Mouse (Mus musculus) yolk sac, embryonic 10.5 days (tissue): ENCODE results near the gene Ccnl1.
A peak's percentile ranks its signal among the peaks of the same experiment; 100 is the strongest.

Experiments used
- DNase-seq: peaks from one replicate; pipeline ENCODE4 v3.0.0-alpha.2; 2017; ENCODE audit warnings: low spot score

The Ccnl1 gene

DNA sequence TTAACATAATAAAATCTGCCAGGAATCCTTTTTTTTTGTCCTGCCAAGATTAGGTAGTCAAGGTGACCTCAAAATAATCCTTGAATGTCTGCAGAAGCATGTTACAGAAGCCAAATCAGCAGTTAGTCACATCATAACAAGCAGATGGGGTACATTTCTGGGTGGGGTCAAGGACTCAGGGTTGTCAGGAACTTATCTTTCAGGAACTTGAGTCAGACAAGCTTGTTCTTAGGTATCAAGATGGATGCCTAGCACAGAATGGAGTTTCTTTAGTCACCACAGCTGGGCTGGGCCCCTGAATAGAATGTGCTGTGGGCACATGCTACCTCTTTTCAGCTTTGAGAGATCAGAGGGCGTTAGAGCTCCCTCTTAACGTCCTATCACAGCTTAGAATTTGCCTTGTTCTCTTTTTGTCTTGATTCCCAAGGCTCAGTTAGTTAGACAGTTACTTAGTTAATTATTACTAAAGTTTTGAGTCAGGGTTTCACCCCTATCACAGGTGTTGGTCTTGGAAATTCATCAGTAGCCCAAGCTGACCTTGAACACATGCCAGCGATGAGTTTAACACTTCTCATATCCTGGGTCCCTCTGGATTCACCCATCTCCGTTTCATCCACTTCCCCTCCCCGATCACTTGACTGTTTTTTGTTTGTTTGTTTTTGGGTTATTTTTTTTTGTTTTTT, 32.9 kb downstream of the Ccnl1 start:
- DNase-seq = no peak

DNA sequence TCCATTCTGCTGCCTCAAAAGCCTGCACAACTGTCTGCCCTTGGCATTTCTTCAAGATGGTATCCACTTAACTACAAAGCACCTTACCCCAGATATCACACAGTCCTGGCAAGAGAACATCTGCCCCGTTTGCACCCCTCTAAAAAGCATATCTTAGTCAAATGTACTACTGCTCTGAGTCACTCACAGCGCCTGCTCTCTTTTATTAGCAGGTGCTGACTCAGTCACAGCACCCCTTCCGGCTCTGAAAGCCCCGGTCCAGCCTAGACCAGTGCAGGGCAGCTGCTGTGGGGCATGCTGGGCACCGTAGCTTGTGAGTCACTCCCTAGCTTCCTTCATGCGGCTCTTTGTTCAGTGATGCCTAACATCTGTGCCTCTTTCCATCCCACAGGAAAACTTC, 35.6 kb downstream of the Ccnl1 start:
- DNase-seq = no peak

DNA sequence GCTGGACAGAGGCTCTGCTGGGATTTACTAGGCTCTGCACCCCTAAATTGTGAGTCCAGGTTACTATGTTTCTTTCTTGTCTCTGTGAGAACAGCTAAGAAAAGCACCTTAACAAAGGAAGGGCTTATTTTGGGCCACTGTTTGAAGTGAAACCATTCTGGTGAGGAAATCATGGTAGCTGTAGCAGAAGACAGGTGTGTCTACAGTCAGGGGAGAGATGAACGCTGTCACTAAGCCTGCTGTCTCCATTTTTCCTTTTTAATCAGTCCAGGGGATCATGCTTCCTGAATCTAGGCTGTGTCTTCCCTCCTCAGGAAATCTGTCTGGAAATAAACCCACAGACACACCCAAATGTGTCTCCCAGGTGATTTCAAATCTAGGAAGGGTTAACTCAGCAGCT, 36.4 kb downstream of the Ccnl1 start:
- DNase-seq = no peak

DNA sequence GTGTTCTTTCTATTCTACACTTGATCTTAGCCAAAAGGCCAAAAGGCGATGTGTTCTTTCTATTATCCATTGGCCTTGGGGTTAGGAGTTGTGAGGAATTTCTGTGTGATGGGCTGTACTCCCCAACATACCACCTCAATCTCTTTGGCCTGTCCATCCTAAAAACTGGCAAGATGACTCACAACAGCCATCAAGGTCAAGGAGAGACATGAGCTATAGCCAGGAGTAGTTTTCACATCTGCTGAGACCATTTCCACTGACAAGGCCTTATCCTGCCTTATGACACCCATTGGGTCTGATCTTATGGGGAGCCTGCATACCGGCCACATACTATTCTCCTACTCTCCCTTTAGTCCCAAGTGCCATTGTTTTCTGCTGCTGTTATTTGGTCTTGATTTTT, 39.0 kb downstream of the Ccnl1 start:
- DNase-seq = no peak

DNA sequence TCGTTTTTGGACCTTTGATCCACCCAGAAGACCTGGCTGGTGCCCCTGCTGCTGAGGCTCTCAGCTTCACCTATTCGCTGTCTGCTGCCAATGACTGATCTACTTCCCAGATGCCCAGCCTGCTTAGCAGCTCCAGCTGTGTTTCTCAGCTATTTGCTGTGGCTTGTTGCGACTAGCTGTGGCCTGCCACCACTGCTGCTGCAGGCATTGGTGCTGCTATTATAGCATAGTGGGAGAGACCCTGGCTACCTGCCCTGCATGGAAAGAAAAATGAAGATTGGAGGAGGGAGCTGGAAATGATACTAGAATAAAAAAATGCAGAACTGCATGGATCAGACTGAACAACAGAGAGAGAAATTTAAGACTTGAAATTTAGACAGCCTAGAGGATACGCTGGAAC, 45.1 kb downstream of the Ccnl1 start:
- no peak for DNase-seq

DNA sequence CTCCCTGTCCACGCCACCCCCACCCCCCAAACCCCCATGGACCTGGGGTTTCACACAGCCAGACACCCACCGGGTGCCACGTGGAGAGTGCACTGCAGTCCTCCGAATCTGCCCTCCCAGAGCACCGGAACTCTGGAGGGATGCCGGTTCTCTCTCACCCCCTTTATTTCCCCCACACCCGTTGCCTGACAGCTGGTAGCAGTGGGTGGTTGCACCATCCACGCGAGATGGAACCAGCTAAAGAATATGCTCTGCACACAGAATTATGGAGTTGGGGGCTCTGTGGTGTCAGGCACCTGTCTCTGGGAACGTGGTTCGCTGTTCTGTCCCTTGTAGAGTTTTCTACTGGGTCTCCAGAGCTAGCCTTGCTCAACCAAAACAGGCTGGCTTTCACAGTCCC, 45.8 kb downstream of the Ccnl1 start:
- DNase-seq = no peak

DNA sequence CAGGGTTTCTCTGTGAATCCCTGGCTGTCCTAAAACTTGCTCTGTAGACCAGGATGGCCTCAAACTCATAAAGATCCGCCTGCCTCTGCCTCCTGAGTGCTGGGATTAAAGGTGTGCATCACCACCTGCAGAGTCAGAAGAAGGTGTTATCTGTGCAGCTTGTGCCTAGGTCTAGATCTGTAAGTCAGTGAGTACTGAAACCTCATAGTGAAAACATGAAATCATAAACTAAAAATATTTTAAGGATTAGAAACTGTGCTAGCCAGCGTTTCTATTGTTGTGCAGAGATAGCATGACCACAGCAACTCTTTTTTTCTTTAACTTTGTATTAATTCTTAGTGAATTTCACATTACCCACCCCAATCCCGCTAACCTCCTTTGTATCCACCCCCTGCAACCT, 46.8 kb downstream of the Ccnl1 start:
- DNase-seq = no peak

DNA sequence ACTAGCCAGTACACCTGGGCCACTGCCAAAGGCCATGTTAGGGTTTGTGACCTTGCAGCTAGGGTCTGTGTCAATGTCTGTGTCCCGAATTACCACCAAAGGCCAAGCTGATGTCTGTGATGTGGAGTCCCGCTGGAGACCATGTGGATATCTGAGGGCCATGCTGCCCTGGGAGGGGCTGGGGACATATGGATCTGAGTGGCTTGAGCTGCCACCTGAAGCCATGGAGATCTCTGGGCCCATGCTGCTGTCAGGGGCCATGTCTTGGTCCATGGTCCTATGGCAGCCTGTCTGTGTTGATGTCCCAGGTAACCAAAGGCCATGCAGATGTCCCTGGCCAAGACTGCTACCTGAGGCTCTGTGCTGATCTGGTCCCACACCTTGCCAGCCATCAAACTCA, 48.6 kb downstream of the Ccnl1 start:
- no peak for DNase-seq

DNA sequence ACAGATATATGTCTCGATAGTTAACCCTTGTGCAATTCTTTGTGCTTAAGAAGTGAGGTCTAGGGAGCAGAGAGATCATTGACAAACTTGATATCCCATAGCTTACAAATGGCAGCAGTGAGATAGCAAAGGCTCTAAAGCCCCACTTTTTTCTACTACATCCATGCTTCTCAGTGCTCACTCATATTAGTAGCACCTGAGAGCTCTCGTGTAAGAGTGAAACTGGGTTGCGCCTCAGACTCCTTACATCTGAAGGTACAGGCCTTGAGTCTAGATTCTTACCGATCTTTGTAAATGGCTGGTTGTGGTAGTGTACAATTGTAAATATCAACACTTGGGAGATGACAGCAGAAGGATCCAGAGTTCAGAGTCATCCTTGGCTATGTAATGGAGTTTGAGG, 50.5 kb downstream of the Ccnl1 start:
- DNase-seq = no peak

DNA sequence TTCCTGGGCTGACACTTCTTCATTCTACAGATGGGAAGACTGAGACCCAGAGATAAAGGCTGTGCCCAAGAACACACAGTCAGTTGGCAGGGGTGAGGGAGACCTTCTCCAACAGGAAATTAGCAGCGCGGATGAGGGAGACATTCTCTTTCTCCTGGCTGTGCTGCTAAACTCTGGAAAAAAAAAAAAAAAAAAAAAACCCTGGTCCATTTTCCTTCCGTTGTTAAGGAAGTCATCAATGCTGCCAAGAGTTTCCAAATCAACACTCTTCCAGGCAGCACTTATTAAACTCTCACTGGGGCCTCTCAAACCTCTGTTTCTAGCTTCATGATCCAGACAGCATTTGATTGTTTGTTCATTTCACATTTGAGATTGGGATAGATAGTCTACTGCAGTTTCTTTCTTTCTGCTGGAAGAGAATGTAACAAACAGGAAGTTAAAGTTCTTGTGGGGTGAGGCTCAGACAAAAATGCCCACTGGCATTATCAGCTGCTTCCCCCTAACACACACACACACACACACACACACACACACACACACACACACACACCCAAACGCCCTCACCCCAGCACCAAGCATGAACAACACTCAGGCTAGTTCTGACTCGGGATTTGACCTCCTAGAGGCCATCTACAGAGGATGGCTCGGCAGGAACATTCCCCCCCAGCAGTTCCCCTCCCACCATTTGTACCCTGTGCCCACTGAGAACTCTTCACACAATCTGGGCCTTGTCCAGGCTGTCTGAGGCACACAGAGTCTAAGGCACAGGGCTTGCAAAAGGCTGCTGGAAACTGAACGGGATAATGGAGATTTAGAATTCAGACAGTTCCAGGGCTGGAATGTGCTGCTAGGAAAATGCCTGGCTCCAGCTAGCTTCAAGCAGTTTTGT, 52.5 kb downstream of the Ccnl1 start:
- DNase-seq = no peak

DNA sequence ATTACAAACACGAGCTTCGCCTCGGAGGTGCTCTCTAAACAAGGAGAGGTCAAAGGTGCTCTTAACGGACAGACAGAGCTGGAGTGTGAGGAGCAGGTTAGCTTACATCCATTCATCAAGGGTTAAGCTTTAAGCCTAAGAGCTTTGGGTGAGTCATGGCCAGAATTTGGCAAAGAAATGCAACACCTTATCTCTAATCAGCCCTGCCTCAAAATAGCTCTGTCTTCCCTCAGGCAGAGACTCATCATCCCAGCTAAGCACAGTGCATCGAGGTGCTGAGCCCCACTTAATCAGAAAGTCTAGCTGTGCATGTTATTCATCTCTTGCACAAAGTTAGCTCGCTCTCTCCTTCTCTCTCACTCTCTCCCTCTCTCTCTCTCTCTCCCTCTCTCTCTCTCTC, 53.3 kb downstream of the Ccnl1 start:
- peak; percentile 78 for DNase-seq

DNA sequence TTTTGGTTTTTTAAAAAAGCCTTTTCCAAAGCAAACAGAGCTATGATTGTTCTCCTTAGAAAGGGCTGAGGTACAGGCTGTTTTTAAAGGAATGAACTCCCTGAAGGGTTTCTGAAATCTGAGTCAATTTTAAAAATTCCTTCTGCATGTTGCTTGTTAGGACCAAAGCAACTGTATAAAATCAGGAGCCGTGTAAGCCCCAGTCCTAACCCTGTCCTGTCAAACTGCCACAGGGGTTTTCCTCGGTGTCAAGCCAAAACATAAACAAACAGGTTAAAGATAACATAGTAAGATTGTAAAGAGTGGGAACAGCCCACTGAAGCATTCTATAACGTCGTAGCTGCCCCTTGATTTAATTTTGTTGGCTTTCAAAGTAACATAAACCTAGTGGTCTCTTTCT, 53.9 kb downstream of the Ccnl1 start:
- no peak for DNase-seq

DNA sequence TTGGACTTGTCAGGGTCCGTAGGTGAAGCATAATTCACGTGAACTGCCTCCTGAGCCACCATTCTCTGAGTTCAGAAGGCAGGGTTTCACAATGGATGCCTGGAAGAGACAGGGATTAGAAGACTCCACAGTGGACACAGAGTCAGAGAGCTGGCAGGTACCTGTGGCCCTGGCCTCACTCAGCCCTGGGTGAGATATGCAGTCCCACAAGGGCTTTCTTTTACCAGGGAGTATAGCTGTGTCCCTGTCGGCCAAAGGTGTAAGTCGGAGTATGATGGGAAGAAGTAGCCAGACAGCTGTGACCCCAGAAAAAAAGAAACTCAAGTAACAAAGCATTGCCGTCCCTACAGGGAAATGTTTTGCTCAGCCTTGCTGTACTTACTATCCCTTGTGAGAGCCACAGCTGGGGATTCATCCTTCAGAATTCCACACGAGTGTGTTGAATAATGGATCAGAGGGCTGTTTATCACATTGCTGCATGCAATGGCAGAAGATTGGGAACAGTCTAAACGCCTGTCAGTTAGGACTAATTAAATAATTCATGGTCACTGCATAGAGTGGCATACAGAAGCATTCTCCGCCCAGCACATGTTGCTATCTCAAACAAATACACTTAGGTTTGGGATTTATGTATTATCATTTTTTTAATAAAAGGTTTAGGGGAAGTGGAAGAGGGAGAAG, 59.3 kb downstream of the Ccnl1 start:
- DNase-seq = no peak

DNA sequence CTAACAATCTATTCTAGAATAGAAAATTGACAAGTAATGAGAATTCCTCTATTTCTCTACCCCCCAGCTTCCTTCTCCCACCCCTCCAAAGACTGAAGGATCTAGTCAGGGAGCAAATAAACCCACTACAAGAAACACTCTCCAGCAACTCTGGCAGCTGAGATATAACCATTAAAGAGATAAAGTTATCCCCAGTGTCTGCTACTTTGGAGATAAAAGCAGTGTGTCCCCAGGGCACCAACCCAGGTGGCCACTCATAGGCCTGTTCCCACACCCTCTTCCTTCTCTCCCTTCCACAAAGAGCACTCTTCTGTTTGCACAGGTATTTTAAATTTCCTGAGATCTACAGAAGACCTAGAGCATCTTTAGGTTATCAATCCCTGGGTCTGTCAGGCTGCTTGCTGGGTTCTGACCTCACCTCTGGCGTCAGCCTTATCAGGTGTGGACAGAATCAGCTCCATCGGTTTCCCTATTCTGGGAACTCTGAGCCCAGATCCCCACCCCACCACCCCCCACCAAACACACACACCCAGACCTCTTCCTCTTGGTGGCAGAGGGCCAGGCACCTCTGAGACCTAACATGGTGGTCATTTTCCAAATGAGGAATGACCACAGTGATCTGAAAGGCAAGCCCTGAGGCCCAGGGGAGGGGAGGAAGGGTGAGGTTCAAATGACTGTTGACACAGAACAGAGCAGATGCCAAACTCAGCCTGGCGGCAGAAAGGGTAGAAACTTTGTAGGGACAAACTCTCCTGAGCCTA, 60.6 kb downstream of the Ccnl1 start:
- DNase-seq = no peak
